Mouse (Mus musculus): ENCODE results near the gene Kras. TPM values are rescaled to one million over a fixed set of nuclear protein-coding genes. Genes with fewer than 3 reads are reported as not detected.

Kras gene
- polyA plus RNA-seq, 1 experiment from 2014 or later, result 45.4 TPM

DNA sequence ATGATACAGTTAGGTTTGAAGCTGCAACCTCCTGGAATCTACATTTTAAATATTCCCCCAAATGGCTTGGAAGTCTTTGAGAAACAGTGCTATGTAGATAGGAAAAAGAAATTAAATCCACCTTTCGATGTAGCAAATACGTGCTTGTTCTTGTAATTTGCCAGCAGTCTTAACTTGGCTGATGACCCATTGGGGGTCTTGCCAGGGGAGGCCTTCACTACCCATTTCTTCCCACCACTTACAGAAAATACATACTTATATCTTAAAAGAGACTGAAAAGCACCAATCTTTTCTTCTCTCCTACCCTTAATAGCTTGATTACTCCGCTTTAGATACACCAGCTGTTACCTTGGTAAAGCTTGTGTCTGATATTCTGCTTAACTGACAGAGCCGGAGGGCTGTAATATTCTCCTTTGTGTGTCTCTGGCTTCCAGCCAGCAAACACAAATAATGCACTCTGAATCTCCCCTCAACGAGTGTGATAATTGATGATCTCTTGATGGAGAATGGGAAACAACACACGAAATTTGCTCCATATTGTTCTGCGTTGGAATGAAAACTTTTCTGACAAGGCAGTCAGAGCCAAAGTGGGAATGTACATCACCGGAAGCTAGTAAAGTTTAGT, 39.9 kb downstream of the Kras start:
- peak overlapping the region; percentile 46; the same call in 1 of the 2 replicates for H3K9ac ChIP-seq (ENCODE audit: low read length)
- H3K4me2 ChIP-seq (ENCODE audit: low read depth, low read length), result peak overlapping the region; percentile 90
- H3K36me3 ChIP-seq (ENCODE audit: control insufficient read depth, insufficient read depth), result no peaks in the 10 kb centered on the region
- no peak for ATAC-seq (replicated peaks; ENCODE audit: extremely low read depth, insufficient read depth, low FRiP score)
- H3K27me3 ChIP-seq (ENCODE audit: control insufficient read depth, insufficient read depth, low read length), result no peaks in the 10 kb centered on the region
- 30% methylated on average over 8 of the region's 8 CpGs for WGBS
- no peak overlapping the region for H3K27ac ChIP-seq (ENCODE audit: low read length)
- no peaks in the 10 kb centered on the region for H3K9me3 ChIP-seq (replicated peaks; ENCODE audit: control insufficient read depth, low read length)
- peak overlapping the region; percentile 60 for H3K4me3 ChIP-seq (ENCODE audit: low read length)
- peaks cover 15% of the 10 kb centered on the region for H3K4me1 ChIP-seq (ENCODE audit: control insufficient read depth, insufficient read depth, low read length)

DNA sequence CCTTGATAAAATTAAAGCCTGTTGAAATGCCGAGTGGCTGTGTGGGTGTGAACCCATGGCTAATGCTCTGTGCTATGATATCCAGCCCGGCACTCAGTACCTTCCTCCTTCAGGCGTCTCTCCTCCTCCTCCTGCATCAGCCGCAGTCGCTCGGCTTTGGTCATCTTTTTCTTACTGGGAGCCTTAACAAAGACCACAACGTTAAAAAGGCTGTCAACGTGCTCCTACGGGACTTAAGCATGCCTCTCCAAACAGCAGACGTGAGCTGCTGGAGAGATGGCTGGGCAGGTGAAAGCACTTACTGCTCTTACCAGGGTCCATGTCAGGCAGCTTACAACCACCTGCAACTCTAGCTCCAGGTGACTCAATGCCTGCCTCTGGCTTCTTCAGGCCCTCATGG, 44.9 kb downstream of the Kras start:
- Histone ChIP-seq H3K9me3 (replicated peaks; ENCODE audit: control insufficient read depth, low read length) (no peaks in the 10 kb centered on the region), H3K4me2 (ENCODE audit: low read depth, low read length) (no peak overlapping the region), H3K4me1 (ENCODE audit: control insufficient read depth, insufficient read depth, low read length) (peaks cover under 1% of the 10 kb centered on the region), H3K9ac (ENCODE audit: low read length) (no peak overlapping the region), H3K4me3 (ENCODE audit: low read length) (no peak overlapping the region), H3K36me3 (ENCODE audit: control insufficient read depth, insufficient read depth) (no peaks in the 10 kb centered on the region), H3K27me3 (ENCODE audit: control insufficient read depth, insufficient read depth, low read length) (no peaks in the 10 kb centered on the region), H3K27ac (ENCODE audit: low read length) (no peak overlapping the region)
- 62% methylated on average over 10 of the region's 10 CpGs for WGBS
- ATAC-seq (replicated peaks; ENCODE audit: extremely low read depth, insufficient read depth, low FRiP score), result no peak

DNA sequence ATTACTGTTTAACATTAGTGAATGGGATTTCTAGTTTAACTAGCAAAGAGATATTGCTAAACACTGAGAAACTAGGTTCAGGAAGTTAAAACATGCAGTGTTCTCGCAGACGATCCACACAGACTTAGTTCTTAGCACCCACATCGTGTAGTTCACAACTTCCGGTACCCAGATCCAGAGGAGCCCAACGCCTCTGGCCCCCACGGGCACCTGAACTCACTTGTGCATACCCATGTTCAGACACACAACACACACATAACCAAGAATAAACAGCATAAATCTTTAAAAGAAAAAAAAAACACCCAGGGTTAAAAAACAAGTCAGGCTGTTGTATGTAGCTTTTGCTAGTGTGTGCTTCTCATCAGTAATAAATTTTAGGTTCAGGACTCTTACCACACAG, 45.6 kb downstream of the Kras start:
- WGBS, result 94% methylated on average over 6 of the region's 6 CpGs
- Histone ChIP-seq H3K27ac (ENCODE audit: low read length) (no peak overlapping the region), H3K4me1 (ENCODE audit: control insufficient read depth, insufficient read depth, low read length) (no peaks in the 10 kb centered on the region), H3K9ac (ENCODE audit: low read length) (no peak overlapping the region), H3K27me3 (ENCODE audit: control insufficient read depth, insufficient read depth, low read length) (no peaks in the 10 kb centered on the region), H3K4me3 (ENCODE audit: low read length) (no peak overlapping the region), H3K4me2 (ENCODE audit: low read depth, low read length) (no peak overlapping the region), H3K36me3 (ENCODE audit: control insufficient read depth, insufficient read depth) (no peaks in the 10 kb centered on the region), H3K9me3 (replicated peaks; ENCODE audit: control insufficient read depth, low read length) (no peaks in the 10 kb centered on the region)
- no peak for ATAC-seq (replicated peaks; ENCODE audit: extremely low read depth, insufficient read depth, low FRiP score)

DNA sequence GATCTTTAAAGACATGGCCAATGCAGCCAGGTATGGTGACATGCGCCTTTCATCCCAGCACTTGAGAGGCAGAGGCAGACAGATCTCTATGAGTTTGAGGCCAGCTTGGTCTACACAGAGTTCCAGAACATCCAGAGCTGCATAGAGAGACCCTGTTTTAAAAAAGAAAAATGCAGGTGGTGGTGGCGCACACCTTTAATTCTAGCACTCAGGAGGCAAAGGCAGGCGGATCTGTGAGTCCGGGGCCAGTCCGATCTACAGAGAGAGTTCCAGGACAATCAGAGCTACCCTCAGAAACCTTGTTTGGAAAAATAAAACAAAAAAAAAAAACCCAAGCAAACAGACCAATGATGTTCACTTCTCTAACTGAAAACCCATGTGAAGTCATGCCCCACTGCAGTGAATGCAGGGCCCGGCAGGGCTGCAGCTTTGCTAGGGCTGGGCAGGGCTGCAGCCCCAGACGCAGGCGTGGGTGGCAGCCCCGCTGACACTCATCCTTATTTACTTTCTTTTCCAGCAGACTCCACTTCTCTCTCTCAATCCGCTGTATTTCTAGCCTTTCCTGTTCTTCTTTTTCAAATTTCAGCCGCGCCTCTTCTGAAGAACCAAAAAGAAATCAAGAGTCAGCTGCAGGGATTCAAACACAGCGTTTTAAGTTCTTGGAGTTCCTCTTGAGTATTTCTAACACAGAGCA, 47.5 kb downstream of the Kras start:
- H3K4me1 ChIP-seq (ENCODE audit: control insufficient read depth, insufficient read depth, low read length), result no peaks in the 10 kb centered on the region
- no peak for ATAC-seq (replicated peaks; ENCODE audit: extremely low read depth, insufficient read depth, low FRiP score)
- H3K4me3 ChIP-seq (ENCODE audit: low read length), result no peak overlapping the region
- no peak overlapping the region for H3K9ac ChIP-seq (ENCODE audit: low read length)
- H3K36me3 ChIP-seq (ENCODE audit: control insufficient read depth, insufficient read depth), result no peaks in the 10 kb centered on the region
- no peak overlapping the region for H3K27ac ChIP-seq (ENCODE audit: low read length)
- H3K4me2 ChIP-seq (ENCODE audit: low read depth, low read length), result no peak overlapping the region
- H3K27me3 ChIP-seq (ENCODE audit: control insufficient read depth, insufficient read depth, low read length), result no peaks in the 10 kb centered on the region
- 79% methylated on average over 13 of the region's 13 CpGs for WGBS
- no peaks in the 10 kb centered on the region for H3K9me3 ChIP-seq (replicated peaks; ENCODE audit: control insufficient read depth, low read length)

DNA sequence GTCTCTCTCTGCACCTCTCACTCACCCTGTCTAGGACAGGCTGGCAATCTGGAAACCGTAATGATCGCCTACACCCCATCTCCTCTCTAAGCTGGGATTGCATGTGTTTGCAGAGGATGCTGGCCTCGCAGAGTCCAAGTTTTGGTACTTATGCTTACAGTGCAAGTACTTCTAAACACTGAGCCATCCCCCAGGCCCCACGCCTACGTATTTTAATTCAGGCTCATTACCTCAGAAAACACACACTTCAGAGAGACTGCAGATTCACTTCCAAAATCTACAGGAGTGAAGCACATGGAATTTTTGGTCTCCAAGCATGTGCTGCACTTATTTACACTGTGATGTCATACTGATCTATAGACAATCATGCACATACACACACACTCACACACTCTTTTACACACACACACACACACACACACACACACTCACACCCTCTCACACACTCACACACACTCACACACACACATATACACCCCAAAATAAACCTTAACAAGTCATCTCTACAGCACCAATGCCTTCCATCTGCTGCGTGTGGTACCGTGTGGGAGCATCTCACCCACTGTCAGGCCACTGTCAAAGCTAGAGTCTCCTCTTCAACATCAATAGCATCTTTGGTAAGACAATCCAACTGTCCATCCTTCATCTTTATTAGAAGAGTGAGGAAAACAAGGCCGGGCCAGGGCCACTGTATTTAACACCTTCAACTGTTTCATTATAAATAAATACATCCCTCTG, 51.9 kb downstream of the Kras start:
- Histone ChIP-seq H3K36me3 (ENCODE audit: control insufficient read depth, insufficient read depth) (no peaks in the 10 kb centered on the region), H3K4me2 (ENCODE audit: low read depth, low read length) (no peak overlapping the region), H3K27ac (ENCODE audit: low read length) (no peak overlapping the region), H3K9ac (ENCODE audit: low read length) (no peak overlapping the region), H3K27me3 (ENCODE audit: control insufficient read depth, insufficient read depth, low read length) (no peaks in the 10 kb centered on the region), H3K9me3 (replicated peaks; ENCODE audit: control insufficient read depth, low read length) (no peaks in the 10 kb centered on the region), H3K4me3 (ENCODE audit: low read length) (no peak overlapping the region), H3K4me1 (ENCODE audit: control insufficient read depth, insufficient read depth, low read length) (no peaks in the 10 kb centered on the region)
- no peak for ATAC-seq (replicated peaks; ENCODE audit: extremely low read depth, insufficient read depth, low FRiP score)
- WGBS, result 90% methylated on average over 8 of the region's 8 CpGs

DNA sequence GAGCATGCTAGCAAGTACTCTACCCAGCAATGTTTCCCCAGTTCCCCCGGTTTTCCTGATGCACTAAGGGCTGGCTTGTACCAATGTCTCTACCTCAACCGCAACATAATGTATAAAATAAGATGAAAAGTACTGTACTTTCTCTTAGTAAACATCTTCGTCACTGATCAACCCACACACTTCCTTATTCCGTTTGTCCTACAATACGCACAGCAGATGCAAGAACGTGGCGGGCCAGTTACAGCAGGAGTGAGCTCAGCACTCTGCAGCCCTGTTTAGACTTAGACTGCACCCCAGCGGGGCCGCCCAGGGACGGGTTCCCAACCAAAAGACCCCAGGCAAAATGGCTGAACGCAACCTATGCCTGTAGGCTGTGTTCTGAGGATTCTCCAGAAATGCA, 56.6 kb downstream of the Kras start:
- Histone ChIP-seq H3K4me3 (ENCODE audit: low read length) (no peak overlapping the region), H3K9me3 (replicated peaks; ENCODE audit: control insufficient read depth, low read length) (no peaks in the 10 kb centered on the region), H3K4me1 (ENCODE audit: control insufficient read depth, insufficient read depth, low read length) (no peaks in the 10 kb centered on the region), H3K27me3 (ENCODE audit: control insufficient read depth, insufficient read depth, low read length) (no peaks in the 10 kb centered on the region), H3K4me2 (ENCODE audit: low read depth, low read length) (no peak overlapping the region), H3K27ac (ENCODE audit: low read length) (no peak overlapping the region), H3K36me3 (ENCODE audit: control insufficient read depth, insufficient read depth) (no peaks in the 10 kb centered on the region), H3K9ac (ENCODE audit: low read length) (no peak overlapping the region)
- WGBS, result 70% methylated on average over 11 of the region's 11 CpGs
- ATAC-seq (replicated peaks; ENCODE audit: extremely low read depth, insufficient read depth, low FRiP score), result no peak

DNA sequence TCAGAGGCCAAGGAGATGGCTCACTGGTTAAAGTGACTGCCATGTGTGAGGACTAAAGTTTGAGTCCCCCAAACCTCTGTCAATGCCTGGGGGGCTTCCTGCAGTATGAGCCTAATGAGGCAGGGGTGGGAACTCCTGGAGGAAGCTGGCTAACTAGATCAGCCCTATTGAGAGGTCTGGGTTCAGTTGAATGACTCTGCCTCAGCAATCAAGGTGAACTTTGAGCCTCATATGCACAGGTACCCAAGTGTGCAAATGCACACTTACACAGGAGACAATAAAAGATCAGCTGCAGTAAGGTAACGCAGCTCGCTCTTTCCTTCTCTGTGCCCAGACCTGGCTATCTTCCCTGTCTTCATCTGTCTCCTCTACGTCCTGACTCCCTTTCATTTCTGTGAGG, 57.0 kb downstream of the Kras start:
- Histone ChIP-seq H3K27ac (ENCODE audit: low read length) (no peak overlapping the region), H3K9me3 (replicated peaks; ENCODE audit: control insufficient read depth, low read length) (no peaks in the 10 kb centered on the region), H3K4me3 (ENCODE audit: low read length) (no peak overlapping the region), H3K9ac (ENCODE audit: low read length) (no peak overlapping the region), H3K4me1 (ENCODE audit: control insufficient read depth, insufficient read depth, low read length) (no peaks in the 10 kb centered on the region), H3K36me3 (ENCODE audit: control insufficient read depth, insufficient read depth) (no peaks in the 10 kb centered on the region), H3K27me3 (ENCODE audit: control insufficient read depth, insufficient read depth, low read length) (no peaks in the 10 kb centered on the region), H3K4me2 (ENCODE audit: low read depth, low read length) (no peak overlapping the region)
- WGBS, result 84% methylated on average over 3 of the region's 3 CpGs
- ATAC-seq (replicated peaks; ENCODE audit: extremely low read depth, insufficient read depth, low FRiP score), result no peak

DNA sequence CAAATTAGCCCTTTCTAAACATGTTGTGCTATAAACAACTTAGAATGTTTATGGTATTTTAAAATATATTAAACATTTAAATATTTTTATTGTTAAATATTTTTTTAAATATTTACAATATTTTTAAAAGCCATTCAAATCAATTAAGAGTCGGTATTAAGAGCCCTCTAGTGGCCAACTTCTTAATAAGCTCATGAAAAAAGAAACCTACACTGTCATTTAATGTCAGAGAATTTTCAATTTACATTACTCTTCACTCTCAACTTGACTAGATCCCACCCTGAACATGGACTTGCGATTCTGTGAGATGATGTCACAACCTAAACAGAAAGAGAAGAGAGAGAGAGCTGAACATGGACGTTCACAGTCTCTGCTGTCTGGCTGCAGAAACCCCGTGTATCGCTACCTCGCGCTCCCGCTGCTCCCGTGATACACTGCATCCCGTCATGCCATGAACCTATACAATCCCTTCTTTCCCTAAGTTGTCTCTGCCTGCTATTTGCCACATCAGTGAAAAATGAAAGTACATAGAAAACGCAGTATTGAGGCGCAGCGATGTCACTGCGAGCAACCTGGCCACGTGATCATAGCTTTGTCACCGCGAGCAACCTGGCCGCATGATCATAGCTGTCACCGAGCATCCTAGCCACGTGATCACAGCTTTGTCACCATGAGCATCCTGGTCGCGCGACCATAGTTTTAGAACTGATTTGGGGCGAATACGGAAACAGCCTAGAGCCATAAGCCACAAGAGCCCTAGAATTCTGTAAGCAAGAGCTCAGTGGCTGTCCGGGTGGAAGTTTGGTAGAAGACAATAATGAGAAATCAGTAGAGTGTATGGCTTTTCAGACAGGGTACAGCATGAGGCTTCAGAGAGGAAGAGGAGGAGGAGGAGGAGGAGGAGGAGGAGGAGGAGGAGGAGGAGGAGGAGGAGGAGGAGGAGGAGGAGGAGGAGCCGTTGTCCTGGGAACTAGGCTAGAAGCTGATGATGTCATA, 62.6 kb downstream of the Kras start:
- H3K27ac ChIP-seq (ENCODE audit: low read length), result no peak overlapping the region

More for the DNA sequence above, 62.6 kb downstream of the Kras start:
- ATAC-seq (replicated peaks; ENCODE audit: extremely low read depth, insufficient read depth, low FRiP score), result peak; percentile 19; the same call in 1 of the 2 replicates
- Histone ChIP-seq H3K9ac (ENCODE audit: low read length) (peak overlapping the region; percentile 43), H3K9me3 (replicated peaks; ENCODE audit: control insufficient read depth, low read length) (no peaks in the 10 kb centered on the region), H3K27me3 (ENCODE audit: control insufficient read depth, insufficient read depth, low read length) (no peaks in the 10 kb centered on the region), H3K4me3 (ENCODE audit: low read length) (peak overlapping the region; percentile 47), H3K36me3 (ENCODE audit: control insufficient read depth, insufficient read depth) (no peaks in the 10 kb centered on the region), H3K4me1 (ENCODE audit: control insufficient read depth, insufficient read depth, low read length) (no peaks in the 10 kb centered on the region), H3K4me2 (ENCODE audit: low read depth, low read length) (peak overlapping the region; percentile 66)
- 51% methylated on average over 27 of the region's 27 CpGs for WGBS
